Mouse (Mus musculus): ENCODE data around the gene Taok1.
"Not testable (repeated sequence)": the region's sequence is repeated elsewhere in the genome, so short reads cannot be mapped to it uniquely, and the experiment has no call there.

The Taok1 gene

DNA sequence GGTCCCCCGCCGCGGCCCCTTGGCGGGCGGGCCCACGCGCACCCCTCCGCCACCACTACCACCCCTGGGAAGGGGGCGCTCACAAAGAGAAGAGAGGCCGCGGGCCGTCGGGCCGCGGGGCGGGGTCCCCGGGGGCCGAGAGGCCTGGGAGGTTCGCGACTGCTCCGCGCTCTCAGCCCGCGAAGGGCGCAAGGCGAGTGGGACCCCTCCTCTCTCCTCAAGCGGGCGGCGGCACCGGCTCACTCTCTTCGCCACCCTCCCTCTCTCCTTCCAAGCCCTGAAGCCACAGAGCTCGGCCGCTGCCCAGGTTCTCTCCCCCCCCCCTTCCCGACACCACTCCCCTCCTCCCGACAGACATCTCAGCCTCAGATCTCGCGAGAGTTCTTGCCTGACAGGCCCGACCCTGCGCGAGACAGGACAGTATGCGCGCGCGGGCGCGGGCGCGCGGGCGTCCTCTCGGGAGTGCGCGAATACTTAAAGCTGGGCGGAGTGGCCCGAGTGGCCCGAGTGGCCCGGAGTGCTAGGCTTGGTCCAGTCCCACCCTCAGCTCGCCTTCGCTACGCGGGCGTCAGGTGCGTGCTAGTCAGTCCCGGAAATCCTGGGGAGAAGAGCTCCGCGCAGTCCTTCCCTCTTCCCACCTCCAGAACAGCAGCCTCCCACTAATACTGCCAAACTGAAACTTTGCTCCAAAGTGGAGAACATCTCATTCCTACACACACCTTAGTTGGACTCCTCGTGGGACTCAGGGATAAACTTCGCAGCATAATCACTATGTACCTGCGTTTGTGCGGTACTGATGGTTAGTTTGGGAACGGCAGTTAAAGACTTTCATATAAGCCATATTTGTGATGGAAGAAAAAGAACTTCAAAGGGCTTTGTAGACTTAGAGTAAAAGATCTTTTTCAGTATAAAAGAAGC, at the start of gene Taok1:
Gene Taok1 (minus strand): TSS at position 278 of the 918 bp plus-strand sequence.
- DNase-seq: peak; percentile 97 to 98

DNA sequence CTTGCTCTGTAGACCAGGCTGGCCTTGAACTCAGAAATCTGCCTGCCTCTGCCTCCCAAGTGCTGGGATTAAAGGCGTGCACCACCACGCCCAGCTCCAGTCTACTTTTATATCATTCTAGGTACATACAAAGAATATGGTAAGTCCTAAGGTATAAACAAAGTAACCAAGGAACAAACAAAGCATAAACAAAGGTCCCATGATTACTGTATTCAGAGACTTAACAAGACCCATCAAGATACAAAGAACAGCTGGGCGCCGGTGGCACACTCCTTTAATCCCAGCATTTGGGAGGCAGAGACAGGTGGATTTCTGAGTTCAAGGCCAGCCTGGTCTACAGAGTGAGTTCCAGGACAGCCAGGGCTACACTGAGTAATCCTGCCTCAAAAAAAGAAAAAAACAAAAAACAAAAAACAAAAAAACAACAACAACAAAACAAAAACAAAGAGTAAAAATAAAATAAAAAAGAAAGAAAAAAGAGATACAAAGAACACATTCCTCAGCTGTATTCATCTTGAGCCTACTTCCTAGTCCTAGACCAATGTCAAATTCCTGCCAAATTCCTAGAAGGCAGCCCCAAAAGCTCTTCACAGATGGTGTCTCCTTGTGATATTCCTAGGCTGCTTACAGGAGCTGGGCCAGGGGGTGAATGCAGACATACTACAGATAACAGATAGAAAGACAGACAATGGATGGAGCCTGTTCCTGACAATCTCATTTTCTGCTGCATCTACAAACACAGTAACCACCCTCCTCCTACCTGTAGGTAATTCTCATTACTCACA, 46.0 kb upstream of the Taok1 start:
- not testable (repeated sequence) for DNase-seq

DNA sequence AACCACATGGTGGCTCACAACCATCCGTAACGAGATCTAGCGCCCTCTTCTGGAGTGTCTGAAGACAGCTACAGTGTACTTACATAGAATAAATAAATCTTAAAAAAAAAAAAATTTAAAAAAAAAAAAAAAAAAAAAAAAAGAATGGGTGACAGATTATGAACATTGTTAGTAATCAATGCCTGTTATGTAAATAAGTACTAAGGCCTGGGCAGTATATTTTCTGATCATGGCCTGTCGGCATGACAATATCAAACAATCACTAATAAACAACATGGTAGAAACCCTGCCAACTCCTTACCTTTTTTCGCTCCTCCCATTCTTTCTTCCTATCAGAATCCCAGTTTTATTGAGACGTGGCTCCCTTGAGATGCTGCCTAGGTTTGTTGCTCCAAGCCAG, 44.9 kb upstream of the Taok1 start:
- DNase-seq: no peak

DNA sequence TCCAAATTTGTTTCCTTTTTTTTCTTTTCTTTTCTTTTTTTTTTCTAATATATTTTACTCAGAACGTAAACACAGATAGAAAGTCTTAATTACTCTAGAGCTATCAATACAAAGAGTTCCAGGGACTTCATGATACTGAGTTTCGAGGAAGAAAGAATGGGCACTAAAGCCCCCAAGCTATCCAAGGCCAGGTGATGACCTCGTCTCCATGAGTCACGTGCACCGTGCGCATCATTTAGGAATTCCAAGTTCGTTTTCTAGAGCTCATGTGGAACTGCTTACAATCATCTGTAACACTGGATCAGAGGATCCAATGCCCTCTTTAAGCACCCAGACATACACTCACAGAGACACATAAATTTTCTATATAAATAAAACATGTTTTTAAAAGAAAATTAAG, 41.3 kb upstream of the Taok1 start:
- no peak for DNase-seq

DNA sequence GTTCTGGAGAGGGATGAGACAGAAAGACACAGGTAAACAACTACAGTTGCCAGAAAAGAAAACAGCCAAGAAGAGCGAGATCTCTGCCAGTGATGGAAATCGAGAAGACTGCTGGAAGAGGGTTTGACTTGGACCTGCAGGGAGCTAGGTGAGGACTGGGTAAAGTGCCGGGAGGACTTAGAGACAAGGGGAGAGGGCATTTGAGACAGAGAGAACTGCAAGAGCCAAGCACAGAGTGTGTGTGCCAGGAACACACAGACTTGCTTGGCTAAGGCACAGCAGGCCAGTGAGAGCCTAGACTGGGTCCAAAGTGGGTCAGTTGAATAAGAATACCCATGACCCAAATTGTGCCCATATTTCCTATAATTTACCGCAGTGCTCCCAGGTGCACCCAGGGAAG, 37.9 kb upstream of the Taok1 start:
- DNase-seq: no peak

DNA sequence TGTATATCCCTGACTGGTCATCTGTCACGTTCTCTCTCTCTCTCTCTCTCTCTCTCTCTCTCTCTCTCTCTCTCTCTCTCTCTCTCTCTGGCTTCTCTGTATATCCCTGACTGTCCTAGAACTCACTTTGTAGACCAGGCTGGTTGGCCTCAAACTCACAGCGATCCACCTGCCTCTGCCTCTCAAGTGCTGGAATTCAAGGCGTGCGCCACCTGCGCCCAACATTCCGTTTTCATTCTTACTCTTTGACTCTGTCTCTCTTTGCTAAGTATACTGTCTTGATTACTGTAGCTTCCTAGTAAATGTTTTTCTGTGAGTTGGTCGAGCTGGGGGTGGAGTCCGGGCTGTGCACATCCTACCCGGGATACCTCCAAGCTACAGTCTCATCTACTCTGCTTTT, 33.8 kb upstream of the Taok1 start:
- DNase-seq: no peak

DNA sequence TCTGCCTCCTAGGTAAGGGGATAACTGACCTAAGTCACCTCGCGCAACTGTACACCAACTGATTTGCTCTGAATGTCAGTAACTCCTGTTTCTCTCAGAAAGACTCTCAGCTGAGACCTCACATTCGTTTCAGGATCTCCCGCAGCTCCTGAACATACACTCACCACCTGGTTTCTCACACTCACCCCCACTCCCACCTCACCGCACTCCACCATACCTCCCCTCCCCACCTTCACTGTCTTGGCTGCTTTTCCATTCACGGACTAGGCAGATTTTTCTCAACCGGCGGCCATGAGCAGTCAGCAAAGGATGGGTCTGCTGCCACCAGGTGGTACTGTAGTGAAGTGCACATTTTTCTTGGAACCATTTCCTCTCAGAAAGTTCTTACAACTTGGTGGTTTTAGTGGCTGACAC, 22.6 kb upstream of the Taok1 start:
- DNase-seq: peak; percentile 78 to 82

DNA sequence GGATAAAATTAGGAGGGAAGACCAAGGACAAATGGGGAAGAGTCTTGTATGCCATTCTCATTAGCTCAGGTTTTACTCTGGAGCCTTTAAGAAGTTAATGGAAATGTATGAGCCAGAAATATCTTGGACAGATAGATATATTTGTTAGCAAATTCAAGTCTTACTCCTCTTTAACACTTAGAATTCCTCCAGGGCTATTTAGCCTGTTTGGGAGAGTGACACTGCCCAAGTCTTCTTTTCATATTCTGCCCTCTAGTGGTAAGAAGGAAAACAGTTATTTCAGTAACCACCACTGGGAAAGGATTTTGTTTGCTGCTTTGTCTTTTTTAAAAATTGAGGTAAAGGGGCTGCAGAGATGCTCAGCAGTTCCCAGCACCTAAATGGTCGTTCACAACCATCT, 21.9 kb upstream of the Taok1 start:
- no peak for DNase-seq

DNA sequence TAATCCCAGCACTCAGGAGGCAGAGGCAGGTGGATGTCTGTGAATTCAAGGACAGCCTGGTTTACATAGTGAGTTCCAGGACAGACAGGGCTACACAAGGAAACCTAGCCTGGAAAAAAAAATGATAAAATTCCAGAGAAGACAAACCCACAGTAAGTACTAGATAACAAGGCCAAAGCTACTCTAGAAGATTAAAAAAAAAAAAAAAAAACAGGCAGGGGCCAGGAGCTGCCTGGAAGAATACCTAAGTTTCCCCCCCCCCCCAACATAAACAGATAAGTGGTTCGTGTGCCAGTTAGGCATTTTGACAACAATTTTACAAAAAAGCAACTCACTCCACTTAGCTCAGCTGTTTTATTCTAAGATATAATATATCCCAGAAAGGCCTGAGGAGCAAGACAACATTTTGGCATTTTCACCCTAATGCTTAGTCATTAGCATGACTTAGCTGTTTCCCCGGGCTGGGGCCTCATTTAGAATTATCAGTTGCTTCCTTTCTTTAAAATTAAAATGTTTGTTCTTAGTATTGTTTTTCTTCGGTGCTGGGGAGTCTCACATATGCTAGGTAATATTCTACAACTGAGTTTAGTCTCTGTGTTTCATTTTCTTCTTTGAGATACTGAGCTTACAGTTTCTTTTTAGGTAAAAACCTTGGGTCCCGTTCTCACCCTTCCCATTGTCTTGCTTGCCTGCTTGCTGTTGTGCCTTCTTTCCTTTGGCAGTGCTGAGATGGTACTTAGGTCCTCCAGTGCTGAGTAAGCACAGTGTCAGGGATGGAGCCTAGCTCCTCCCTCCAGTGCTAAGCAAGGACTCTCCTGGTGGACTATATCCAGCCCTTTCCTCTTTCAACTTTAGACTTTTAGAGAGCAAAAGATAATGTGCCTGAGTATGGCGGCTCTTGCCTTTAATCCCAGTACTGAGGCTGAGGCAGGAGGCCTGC, 19.3 kb upstream of the Taok1 start:
- no peak for DNase-seq

DNA sequence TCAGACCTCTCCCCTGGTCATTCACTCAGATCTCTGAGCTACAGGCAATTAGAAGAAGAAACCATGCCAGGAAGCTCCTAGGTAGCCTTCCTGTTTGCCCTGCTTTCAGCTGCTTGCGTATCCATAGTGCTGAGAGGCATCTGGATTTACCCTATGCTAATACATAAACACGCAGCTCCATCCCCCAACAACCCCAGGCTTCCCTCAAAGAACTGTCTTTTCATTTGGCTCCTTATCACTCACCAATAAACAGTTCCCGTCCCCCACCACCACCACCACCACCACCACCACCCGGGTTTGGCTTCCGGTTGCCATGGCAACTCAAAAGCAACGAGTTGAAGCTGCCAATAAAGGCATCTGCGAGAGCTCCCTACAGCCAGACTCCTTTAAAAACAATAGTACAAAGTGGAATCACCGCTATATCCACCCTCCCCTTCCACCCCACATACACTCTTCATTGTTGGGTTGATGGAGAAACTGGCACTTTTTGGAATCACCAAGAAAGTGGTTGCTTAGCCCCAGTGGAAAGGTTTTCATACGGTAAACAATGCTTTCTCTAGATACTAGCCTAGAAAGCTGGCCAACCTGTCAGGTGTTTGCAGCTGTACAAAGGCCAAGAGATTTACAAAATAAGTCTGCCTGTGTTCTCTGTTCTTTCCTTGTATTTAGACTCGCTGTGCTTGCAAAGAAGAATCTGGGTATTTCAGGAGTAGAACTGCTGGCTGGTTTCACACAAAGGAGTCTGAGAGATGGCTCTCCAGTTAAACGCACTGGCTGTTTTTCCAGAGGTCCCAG, 17.6 kb upstream of the Taok1 start:
- DNase-seq: peak in 1 of 2 experiments; percentile 18

DNA sequence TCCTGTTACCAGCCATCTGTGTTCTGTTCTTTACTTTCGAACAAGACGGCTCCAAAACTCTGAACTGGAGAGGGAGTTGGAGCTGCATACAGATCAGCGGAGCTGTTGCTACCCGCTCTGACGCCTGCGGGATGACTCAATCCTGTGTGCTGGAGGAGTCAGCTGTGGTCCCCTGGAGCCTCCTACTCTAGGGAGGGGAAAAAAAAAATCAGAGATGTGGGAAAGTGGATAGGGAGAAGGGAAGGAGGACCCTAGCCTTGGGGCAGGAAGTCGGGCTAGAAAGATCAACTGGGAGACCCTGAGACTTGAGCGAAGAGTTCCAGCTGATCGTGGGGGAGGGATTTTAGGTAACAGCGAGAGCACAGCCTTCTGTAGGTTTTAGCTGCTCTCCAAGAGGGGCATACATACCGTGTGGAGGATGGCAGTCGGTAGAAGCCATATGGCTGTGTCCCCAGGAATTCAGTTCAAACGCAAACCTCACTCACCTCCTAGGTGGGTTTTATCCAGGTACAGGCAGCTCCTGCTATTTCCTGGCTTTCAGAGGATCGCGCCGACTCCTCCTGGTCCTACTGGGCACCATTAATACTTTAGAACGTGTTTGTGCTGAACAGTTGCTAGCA, 16.9 kb upstream of the Taok1 start:
- DNase-seq: peak; percentile 20 to 39

DNA sequence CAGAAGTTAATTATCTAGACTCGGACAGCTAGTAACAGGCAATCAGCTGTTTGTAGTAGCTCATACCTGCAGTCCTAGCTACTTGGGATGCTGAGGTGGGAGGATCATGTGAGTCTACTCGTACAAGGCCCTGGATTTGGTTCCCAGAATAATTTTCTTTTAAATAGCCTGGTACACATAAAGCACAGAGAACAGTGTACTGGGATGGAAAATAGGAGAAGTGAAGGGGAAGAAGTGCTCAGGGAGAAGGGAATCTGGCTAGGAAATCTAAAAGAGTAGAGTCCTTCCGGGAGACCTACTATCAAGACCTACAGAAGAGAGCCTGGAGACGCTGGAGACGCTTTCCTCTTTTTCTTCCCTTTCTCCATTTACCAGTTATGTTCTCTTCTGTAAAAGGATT, 16.4 kb upstream of the Taok1 start:
- DNase-seq: no peak

DNA sequence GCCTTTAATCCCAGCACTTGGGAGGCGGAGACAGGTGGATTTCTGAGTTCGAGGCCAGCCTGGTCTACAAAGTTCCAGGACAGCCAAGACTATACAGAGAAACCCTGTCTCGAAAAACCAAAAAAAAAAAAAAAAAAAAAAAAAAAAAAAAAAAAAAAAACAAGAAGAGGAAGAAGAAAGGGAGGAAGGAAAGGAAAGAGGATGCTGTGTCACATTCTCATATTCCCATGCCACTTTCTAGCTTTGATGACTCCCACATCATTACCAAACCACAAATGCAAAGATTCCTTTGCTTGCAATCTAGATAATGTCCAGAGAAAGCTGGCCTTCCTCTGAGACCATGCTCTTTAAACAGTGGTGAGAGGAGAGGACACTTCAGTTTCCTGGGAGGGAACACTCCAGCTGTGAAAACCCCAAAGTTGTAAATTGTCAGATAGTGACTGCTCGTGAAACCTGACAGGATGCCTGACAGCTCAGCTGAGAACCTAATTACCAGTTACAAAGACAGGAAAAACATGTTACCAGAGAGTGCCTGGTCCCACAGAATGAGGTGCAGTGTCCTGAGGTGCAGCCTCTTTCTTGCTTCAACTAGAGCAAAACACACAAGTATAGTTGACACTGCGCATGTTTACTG, 14.4 kb upstream of the Taok1 start:
- DNase-seq: no peak

DNA sequence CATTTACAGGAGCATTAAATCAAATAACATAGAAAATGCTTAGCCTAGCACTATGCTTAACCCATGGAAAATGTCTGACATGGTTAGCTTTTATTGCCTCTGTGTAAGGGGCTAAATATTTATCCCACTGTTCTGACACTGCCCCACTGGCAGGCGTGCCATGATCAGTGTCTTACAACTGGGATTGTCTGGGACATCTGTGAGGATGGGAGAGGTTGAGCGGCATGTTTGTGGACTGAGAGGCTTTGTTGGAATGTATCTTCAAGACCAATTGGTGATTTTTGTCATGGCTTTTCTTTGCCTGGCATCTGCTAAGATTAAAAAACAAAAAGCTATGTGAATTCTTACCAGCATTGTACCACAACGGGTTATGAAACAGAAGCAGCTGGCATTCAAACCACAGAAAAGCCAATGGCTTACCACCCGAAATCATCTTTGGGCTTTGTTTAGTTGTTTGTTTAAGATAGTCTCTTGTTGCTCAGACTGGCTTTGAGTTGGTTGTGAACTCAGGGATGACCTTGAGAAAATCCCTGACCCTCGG, 7.5 kb upstream of the Taok1 start:
- DNase-seq: no peak

DNA sequence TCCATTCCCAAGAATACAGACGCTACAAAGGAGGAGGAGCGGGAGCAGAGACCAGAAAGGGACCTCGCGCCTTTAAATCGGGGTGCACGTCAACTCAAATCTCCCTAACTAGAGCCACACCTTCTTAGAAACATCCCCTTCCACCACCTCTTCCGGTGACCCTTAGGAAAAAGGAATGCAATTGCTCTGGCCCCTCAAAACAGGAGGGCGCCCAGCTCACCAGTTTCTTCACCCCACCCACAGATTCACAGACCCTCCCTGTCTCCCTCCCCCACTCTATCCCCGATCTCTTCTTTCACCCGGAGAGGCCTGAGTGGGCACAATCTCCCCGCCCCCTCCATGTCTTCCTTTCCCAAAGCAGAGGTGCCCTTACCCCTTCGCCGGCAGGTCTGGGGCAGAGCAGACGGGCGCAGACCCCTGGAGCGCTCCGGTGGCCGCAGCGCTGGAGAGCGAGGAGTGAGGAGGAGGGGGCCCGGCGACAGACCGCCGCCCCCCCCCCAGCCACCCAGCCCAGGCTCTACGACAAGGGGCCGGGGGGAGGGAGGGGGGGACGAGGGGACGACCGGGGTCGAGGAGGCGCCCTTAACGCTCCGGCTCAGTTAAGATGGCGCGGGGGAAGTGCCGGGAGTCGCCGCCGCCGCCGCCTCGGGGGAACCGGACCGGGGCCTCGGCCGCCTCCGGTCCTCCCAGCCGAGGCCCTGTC, 629 bp downstream of the Taok1 start:
- DNase-seq: peak; percentile 34 to 54

DNA sequence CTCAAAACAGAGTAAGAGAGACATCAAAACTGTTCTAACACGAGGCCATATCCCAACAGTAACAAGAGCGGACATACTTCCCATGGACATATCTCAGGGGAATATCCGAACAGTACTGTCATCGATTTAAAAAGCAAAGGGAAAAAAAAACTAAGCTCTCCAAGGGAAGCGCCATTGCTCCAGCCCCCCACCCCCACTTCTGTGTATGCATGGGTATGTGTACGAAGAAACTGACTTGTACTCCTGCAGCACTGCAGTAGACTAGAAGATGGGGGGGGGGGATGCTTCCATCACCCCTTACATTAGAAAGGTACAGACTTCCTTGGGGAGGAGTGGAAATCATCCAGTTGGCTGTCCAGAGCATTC, 1.2 kb downstream of the Taok1 start:
- no peak for DNase-seq

DNA sequence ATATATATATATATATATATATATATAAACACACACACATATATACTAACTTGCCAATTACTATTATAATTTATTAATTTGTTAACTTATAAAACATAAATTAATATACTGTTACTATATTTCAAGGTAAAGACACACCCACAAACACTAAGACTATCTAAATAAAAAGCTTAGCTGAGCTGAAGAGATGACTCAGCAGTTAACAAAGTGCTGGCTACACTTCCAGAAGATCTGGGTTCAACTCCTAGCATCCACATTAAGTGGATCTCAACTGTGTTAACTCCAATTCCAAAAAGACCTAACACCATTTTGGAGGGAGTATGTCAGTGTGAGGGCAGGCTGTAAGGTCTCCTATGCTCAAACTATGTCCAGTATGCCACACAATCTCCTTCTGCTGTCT, 10.3 kb downstream of the Taok1 start:
- DNase-seq: no peak

DNA sequence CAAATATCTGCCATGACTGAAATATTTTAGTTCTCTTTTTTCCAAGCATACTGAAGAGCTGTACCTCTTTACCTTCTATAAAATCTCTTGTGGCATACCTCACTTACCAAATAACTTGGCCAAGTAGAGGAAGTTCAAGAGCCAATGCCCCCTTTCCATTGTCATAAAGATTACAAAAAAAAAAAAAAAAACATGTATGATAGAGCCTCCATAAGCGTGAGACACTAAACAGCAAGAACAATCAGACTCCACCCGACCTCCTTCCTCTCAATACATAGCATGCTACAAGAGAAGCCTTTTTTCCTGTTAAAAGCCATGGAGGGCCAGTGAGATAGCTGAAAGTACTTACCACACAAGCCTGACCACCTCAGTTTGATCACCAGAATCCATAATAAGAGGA, 16.2 kb downstream of the Taok1 start:
- no peak for DNase-seq

DNA sequence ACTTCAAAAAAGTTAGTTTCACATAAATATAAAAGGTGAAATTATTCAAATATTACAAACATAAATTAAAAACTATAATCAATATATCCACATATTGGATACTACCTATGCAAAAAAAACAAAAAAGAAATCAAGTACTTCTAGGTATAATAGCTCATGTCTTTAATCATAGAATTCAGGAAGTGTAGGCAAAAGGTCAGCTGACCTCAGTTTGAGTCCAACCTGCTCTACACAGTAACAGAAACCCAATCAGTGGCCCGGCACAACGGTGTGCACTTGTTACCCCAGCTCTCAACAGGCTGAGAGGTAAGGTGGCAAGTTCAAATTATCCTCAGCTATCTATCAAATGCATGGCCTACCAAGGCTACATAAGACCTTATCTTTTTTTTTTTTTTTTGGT, 16.8 kb downstream of the Taok1 start:
- DNase-seq: no peak

DNA sequence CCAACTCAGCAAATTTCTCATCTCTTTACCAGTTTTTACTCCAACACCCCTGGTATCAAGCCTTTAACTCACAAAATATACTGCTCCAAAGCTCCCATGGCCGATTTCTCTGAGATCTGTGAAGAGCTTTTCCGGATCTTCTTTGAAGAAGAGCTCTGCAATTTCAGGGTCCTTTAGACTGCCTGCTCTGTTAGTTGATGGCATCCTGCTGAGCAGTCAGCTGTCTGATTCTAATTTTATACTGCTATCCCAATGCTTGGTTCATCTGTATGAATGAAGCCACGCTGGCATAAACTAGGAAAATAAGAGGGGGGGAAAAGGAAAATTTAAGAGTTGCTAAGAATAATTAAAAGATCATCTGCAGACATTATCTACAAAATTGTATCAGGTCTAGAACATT, 22.4 kb downstream of the Taok1 start:
- DNase-seq: no peak

Measured in lung, adult 18-20 months (tissue).